Mouse (Mus musculus) limb, embryonic 11.5 days (tissue): ENCODE results near the gene Uchl3. TPM values are rescaled to one million over a fixed set of nuclear protein-coding genes. Genes with fewer than 3 reads are reported as not detected.

Experiments used
- ATAC-seq: fragments of 200-750 bp; cut with Nextera tagmentation; 2 replicates; pipeline ENCODE4 v1.8.0; 2017; ENCODE audit warnings: low read depth; ENCODE audit not compliant: insufficient number of reproducible peaks, low FRiP score, low TSS enrichment
- DNase-seq: peaks from one replicate; pipeline ENCODE4 v3.0.0-alpha.2; 2015; ENCODE audit warnings: low spot score
- H3K27ac ChIP-seq: fragments of 300-500 bp; sonication (generic); replicated peaks from 2 replicates; pipeline ENCODE4 v1.5.1; 2014; ENCODE audit warnings: low read depth, mild to moderate bottlenecking, low read length
- H3K27me3 ChIP-seq: fragments of 300-500 bp; sonication (generic); 2 replicates; pipeline ENCODE4 v1.6.1; 2014; ENCODE audit warnings: mild to moderate bottlenecking, low read length, mixed read lengths; ENCODE audit not compliant: control insufficient read depth, insufficient read depth
- H3K36me3 ChIP-seq: fragments of 300-500 bp; sonication (generic); 2 replicates; pipeline ENCODE4 v1.6.1; 2014; ENCODE audit warnings: mild to moderate bottlenecking, low read length, moderate library complexity, mixed read lengths; ENCODE audit not compliant: control insufficient read depth, insufficient read depth
- H3K4me1 ChIP-seq: fragments of 300-500 bp; sonication (generic); 2 replicates; pipeline ENCODE4 v1.6.1; 2014; ENCODE audit warnings: low read length, mixed read lengths; ENCODE audit not compliant: control insufficient read depth, insufficient read depth
- H3K4me2 ChIP-seq: fragments of 300-500 bp; sonication (generic); 2 replicates; pipeline ENCODE4 v1.6.1; 2014; ENCODE audit warnings: low read depth, mild to moderate bottlenecking, moderate library complexity; ENCODE audit not compliant: severe bottlenecking
- H3K4me3 ChIP-seq: fragments of 300-500 bp; sonication (generic); 2 replicates; pipeline ENCODE4 v1.5.1; 2014; ENCODE audit warnings: low read depth, low read length
- H3K9ac ChIP-seq: fragments of 300-500 bp; sonication (generic); 2 replicates; pipeline ENCODE4 v1.6.1; 2014; ENCODE audit warnings: mild to moderate bottlenecking, low read length
- H3K9me3 ChIP-seq: fragments of 300-500 bp; sonication (generic); 2 replicates; pipeline ENCODE4 v1.6.1; 2016; ENCODE audit warnings: low read length; ENCODE audit not compliant: control insufficient read depth
- WGBS: fragments of 180-500 bp; shearing (Covaris S2); extraction: QIAGEN DNeasy Blood & Tissue Kit; methylation state at CpG from one replicate; pipeline ENCODE4 v1.1.7; 2014; 5-methylcytosine and 5-hydroxymethylcytosine counted together
- polyA plus RNA-seq: library from polyadenylated mRNA; unstranded; fragments of >200 nt; fragmentation: Nextera tagmentation; extraction: Ambion mirVana; gene quantifications from 2 replicates; pipeline ENCODE4 v1.2.1, GENCODE M21; 2014

The Uchl3 gene
- polyA plus RNA-seq, 1 experiment from 2014 or later, result 165 TPM

DNA sequence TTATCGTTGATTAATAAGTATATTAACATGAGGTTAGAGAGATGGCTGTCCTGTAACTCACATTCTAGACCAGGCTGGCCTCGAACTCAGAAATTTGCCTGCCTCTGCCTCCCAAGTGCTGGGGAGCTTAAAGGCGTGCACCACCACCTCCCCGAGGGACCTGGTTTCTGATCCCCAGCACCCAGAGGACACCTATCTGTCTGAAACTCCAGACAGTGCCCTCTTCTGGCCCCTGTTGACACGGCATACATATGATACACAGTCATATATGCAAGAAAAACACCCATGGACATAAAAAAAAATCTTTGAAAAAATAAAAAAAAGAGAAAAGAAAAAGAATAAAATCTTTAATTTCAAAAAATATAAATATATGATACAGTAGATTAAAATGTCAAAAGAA lies 36.1 kb upstream of the Uchl3 start:
- Histone ChIP-seq H3K4me1 (no peaks in the 10 kb centered on the region), H3K27ac (no peak overlapping the region), H3K9ac (no peak overlapping the region), H3K27me3 (no peaks in the 10 kb centered on the region), H3K36me3 (no peaks in the 10 kb centered on the region), H3K9me3 (no peaks in the 10 kb centered on the region), H3K4me2 (no peak overlapping the region), H3K4me3 (no peak overlapping the region)
- ATAC-seq (no peak), DNase-seq (no peak)
- 81% methylated on average over 5 of the region's 5 CpGs for WGBS

DNA sequence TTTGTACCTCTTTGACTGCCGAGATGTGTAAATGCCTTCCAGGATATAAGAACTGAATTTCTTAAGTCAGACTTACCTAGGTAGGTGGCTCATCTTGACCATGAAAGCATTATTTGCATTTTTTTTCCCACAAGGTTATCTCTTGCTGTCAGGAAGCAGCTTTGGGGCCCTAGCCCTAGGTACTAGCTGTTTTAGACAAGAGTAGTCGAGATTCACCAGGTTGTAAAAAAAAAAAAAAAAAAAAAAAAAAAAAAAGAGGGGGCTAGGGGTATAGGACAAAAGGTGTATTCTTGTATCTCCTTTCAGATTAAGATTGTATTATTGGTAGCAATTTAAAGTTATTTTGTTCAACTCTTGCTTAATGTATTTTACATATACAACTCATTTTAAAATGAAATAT lies 23.2 kb upstream of the Uchl3 start:
- Histone ChIP-seq H3K36me3 (peaks cover 3% of the 10 kb centered on the region), H3K9me3 (no peaks in the 10 kb centered on the region), H3K9ac (no peak overlapping the region), H3K27ac (no peak overlapping the region), H3K4me3 (no peak overlapping the region), H3K27me3 (no peaks in the 10 kb centered on the region), H3K4me1 (no peaks in the 10 kb centered on the region), H3K4me2 (no peak overlapping the region)
- 88% methylated on average over 2 of the region's 2 CpGs for WGBS
- no peak for ATAC-seq
- no peak for DNase-seq

DNA sequence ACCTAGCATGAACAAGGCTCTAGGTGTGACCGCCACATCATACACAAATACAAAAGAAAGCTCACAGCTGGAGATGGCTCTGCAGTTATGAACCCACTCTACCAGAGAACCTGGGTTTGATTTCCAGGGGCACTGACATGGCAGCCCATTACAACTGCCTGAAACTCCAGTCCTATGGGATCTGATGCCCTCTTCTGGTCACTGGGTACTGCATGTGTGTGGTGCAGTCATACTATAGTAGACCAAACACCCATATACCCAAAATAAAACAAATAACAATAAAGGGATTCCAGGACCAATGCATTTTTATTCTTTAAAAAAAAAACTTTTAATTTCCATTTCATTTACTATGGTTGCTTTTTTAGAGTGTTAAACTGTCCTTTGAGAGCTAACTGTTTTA lies 18.0 kb upstream of the Uchl3 start:
- no peaks in the 10 kb centered on the region for H3K27me3 ChIP-seq
- no peaks in the 10 kb centered on the region for H3K9me3 ChIP-seq
- 93% methylated on average over 1 of the region's 1 CpGs for WGBS
- H3K9ac ChIP-seq, result no peak overlapping the region
- ATAC-seq, result no peak
- H3K36me3 ChIP-seq, result peaks cover 3% of the 10 kb centered on the region
- no peak for DNase-seq
- H3K4me2 ChIP-seq, result no peak overlapping the region
- no peak overlapping the region for H3K27ac ChIP-seq
- H3K4me1 ChIP-seq, result no peaks in the 10 kb centered on the region
- H3K4me3 ChIP-seq, result no peak overlapping the region

DNA sequence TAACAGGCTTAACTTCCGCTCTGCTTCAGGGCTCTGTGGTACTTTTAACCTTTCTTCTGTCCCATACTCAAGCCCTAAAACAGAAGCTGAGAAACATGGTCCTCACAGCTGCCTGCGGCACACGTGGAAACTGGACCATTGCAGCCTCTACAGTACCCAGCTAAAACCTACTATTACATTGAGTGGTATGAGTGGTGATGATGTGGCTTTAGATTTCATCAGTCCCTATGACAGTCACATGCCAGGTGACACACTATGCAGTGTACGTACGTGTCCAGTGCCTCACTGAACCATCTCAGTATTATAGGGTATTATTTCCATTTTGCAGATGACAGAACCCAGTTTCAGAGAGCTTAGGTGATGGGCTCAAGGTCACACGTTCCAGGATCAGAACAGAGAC lies 16.4 kb upstream of the Uchl3 start:
- no peak for DNase-seq
- Histone ChIP-seq H3K4me3 (no peak overlapping the region), H3K27ac (no peak overlapping the region), H3K4me2 (no peak overlapping the region), H3K4me1 (no peaks in the 10 kb centered on the region), H3K9ac (no peak overlapping the region), H3K27me3 (no peaks in the 10 kb centered on the region), H3K9me3 (no peaks in the 10 kb centered on the region), H3K36me3 (peaks cover 3% of the 10 kb centered on the region)
- 91% methylated on average over 6 of the region's 6 CpGs for WGBS
- ATAC-seq, result no peak

DNA sequence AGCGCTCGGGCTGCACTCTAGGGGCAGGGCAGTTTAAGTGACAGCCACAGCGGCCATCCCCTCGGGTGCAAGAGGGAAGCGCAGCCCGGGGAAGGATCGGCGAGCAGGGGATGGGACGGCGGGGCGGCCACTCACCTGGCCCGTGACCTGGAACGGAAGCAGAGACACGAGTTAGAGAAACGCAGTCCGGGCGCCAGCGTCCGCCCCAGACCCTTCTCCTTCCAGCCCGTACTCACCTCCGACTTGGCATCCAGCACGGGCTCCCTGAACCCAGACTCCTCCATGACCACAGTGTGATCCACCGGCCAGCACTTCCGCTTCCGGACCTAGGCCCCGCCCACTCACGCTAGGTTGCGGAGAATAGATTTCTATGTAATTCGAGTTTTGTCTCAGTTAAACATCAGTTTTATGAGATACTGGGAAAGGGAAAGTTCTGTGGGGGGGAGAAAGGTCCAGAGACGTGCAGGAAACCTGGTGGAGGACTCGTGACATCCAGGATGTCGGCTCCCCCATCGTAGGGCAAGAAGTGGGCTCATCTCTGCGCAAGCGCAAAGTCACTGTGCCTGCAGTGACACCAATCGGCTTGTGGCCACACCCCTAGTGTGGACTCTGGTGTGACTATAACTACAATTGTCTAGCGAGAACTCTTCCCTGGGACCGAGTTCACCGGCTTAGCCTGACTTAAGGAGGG lies 13.5 kb upstream of the Uchl3 start, which contains the start of gene Commd6:
Gene Commd6, minus strand, starts transcription at position 534 of the 691 bp plus-strand sequence.
- no peaks in the 10 kb centered on the region for H3K36me3 ChIP-seq
- H3K4me2 ChIP-seq, result peak within 1 kb of the TSS; percentile 82
- 0 out of 2 replicates have a peak within 1 kb of the TSS, but pooled peaks have one; percentile 21 for H3K27ac ChIP-seq
- peak; percentile 97 for ATAC-seq
- no peaks in the 10 kb centered on the region for H3K4me1 ChIP-seq
- H3K9ac ChIP-seq, result peak within 1 kb of the TSS; percentile 72
- peak within 1 kb of the TSS; percentile 81 for H3K4me3 ChIP-seq
- no peaks in the 10 kb centered on the region for H3K9me3 ChIP-seq
- DNase-seq, result peak; percentile 89
- WGBS, result under 1% methylated on average over 39 of the region's 39 CpGs
- H3K27me3 ChIP-seq, result no peaks in the 10 kb centered on the region

DNA sequence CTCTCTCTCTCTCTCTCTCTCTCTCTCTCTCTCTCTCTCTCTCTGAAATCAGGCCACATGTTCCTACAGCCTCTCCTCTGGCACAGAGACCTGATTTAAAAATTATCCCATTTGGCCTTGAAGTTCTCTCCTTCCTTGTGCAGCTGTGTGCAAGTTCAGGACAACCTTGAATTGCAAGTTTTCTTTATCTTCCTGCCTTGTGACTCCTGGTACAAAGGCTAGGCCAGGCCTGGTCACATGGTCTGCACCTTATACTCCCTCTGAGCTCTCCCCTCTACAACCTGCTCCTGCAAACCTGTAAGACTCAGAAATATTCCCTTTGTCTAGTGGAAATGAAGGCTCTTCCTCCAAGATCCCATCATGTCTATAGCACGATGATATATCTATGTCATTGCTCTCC lies 8.8 kb upstream of the Uchl3 start:
- DNase-seq (no peak), ATAC-seq (no peak)
- no peaks in the 10 kb centered on the region for H3K36me3 ChIP-seq
- H3K4me2 ChIP-seq, result no peak overlapping the region
- no peaks in the 10 kb centered on the region for H3K9me3 ChIP-seq
- 80% methylated on average over 1 of the region's 1 CpGs for WGBS
- H3K27ac ChIP-seq, result no peak overlapping the region
- H3K4me1 ChIP-seq, result no peaks in the 10 kb centered on the region
- H3K27me3 ChIP-seq, result no peaks in the 10 kb centered on the region
- H3K4me3 ChIP-seq, result no peak overlapping the region
- H3K9ac ChIP-seq, result no peak overlapping the region

DNA sequence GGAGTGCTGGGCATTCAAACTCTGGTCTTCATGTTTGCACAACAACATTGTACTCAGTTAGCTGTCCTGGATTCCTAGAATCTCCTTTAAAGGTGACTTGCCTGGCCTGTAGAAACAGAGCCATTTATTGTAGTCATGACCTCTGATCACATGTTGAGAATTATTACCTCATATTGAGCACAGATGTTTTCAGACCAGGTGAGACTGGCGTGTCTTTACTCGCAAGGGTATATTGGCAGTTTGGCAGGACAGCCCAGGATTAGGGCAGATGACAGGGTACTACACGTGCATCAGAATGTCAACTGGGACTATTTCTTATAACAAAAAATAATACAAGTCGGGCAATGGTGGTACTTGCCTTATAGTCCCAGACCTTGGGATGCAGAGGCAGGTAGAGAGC lies 3.2 kb upstream of the Uchl3 start:
- no peaks in the 10 kb centered on the region for H3K27me3 ChIP-seq
- H3K4me2 ChIP-seq, result no peak overlapping the region
- H3K4me1 ChIP-seq, result no peaks in the 10 kb centered on the region
- H3K4me3 ChIP-seq, result no peak overlapping the region
- DNase-seq (no peak), ATAC-seq (no peak)
- 70% methylated on average over 4 of the region's 4 CpGs for WGBS
- no peak overlapping the region for H3K27ac ChIP-seq
- no peaks in the 10 kb centered on the region for H3K9me3 ChIP-seq
- H3K36me3 ChIP-seq, result no peaks in the 10 kb centered on the region
- H3K9ac ChIP-seq, result no peak overlapping the region

DNA sequence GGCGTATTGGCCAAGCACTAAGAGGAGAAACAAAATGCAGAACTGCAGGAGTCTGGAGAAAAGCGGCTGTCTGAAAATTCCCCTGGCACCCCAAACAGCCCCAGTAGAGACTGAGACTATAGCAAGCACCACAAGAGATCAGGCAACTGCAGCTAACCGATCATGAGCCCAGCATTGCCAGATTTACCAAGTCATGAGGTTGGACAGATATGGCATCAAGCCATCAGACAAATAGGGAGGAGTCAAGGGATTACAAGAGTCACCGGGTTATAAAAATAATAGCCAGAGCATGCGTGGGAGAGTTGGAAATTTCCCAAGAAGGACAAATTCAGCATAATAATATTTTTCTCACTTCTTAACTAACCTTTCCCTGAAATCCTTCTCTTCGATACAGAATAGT lies 1.2 kb upstream of the Uchl3 start:
- 94% methylated on average over 6 of the region's 6 CpGs for WGBS
- H3K9ac ChIP-seq, result no peak overlapping the region
- no peaks in the 10 kb centered on the region for H3K36me3 ChIP-seq
- H3K27ac ChIP-seq, result no peak overlapping the region
- H3K4me3 ChIP-seq, result no peak overlapping the region
- no peaks in the 10 kb centered on the region for H3K4me1 ChIP-seq
- H3K27me3 ChIP-seq, result no peaks in the 10 kb centered on the region
- DNase-seq, result no peak
- no peaks in the 10 kb centered on the region for H3K9me3 ChIP-seq
- H3K4me2 ChIP-seq, result no peak overlapping the region
- no peak for ATAC-seq

DNA sequence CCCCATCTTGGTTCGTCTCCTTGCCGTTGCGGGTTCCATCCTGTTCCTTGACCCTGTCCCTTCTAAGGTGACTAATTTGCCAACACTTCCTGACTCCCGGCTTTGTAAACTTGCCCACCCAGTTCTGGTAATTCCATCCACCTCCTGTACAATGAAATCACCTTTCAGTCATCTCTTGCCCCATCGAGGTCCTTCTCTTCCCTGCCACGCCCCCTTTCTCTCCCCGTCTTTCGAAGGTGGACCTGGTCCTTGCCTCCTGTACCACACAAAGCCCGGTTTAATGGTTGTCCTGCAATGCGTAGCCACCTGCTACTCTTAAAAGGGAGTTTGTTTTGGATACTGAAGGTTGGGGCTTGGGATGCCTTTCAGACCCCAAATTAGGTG lies 751 bp downstream of the Uchl3 start:
- Histone ChIP-seq H3K36me3 (no peaks in the 10 kb centered on the region), H3K9ac (peak overlapping the region; percentile 71), H3K27me3 (no peaks in the 10 kb centered on the region), H3K27ac (no peak overlapping the region), H3K4me1 (no peaks in the 10 kb centered on the region), H3K4me2 (peak overlapping the region; percentile 78), H3K4me3 (peak overlapping the region; percentile 97), H3K9me3 (no peaks in the 10 kb centered on the region)
- under 1% methylated on average over 10 of the region's 10 CpGs for WGBS
- no peak for ATAC-seq
- peak; percentile 39 for DNase-seq
